Mouse (Mus musculus) lung, adult 2 months (tissue): ENCODE results near the gene Thtpa.

ENCODE experiments used
- CTCF ChIP-seq: fragments of 200-500 bp; IDR thresholded peaks from 2 replicates; pipeline ENCODE4 v1.5.1; 2011; ENCODE audit warnings: mild to moderate bottlenecking, low read length, control low read depth; ENCODE audit not compliant: insufficient read depth
- POLR2A ChIP-seq: fragments of 200-500 bp; IDR thresholded peaks from 2 replicates; pipeline ENCODE4 v1.6.1; 2011; ENCODE audit warnings: low read depth, mild to moderate bottlenecking, control low read depth, low read length, borderline replicate concordance; ENCODE audit errors: extremely low read depth

GRCm38 (mm10) chr14:55097646-55098045, 3.1 kb downstream of the Thtpa start:
- TF ChIP-seq POLR2A (no peak), CTCF (no peak)
